Mouse (Mus musculus) cortical plate, adult 2 months (tissue): Measurements from ENCODE around the gene Jade1. TPM values are rescaled to one million over a fixed set of nuclear protein-coding genes. Genes with fewer than 3 reads are reported as not detected.

Experiments
- H3K27ac ChIP-seq: fragments of 200-500 bp; 2 replicates; pipeline ENCODE4 v1.5.1; 2012; ENCODE audit warnings: low read length, control low read depth, inconsistent platforms; ENCODE audit not compliant: insufficient read depth
- H3K4me1 ChIP-seq: fragments of 200-500 bp; 2 replicates; pipeline ENCODE4 v1.6.1; 2011; ENCODE audit warnings: low read length; ENCODE audit not compliant: control insufficient read depth, insufficient read depth
- H3K4me3 ChIP-seq: fragments of 200-500 bp; 2 replicates; pipeline ENCODE4 v1.5.1; 2011; ENCODE audit warnings: mild to moderate bottlenecking, low read length, control low read depth; ENCODE audit not compliant: insufficient read depth
- CTCF ChIP-seq: fragments of 200-500 bp; IDR thresholded peaks from 2 replicates; pipeline ENCODE4 v1.5.1; 2011; ENCODE audit warnings: mild to moderate bottlenecking, control low read depth, low read length; ENCODE audit not compliant: insufficient read depth; ENCODE audit errors: extremely low read depth
- POLR2A ChIP-seq: fragments of 200-500 bp; IDR thresholded peaks from 2 replicates; pipeline ENCODE4 v1.6.1; 2011; ENCODE audit warnings: mild to moderate bottlenecking, low read length, control low read depth; ENCODE audit not compliant: insufficient read depth; ENCODE audit errors: extremely low read depth
- polyA plus RNA-seq: library from polyadenylated mRNA; depleted of rRNA; stranded (reverse); fragments of >200 nt; gene quantifications from 2 replicates; pipeline ENCODE4 v1.2.3, GENCODE M21; 2012

Jade1 gene
- polyA plus RNA-seq, 1 experiment, result 30.9 TPM

GRCm38 (mm10) chr3:41522226-41523005, 33.1 kb upstream of the Jade1 start:
- no peak overlapping the region for H3K4me3 ChIP-seq
- H3K27ac ChIP-seq, result no peak overlapping the region
- peaks cover under 1% of the 10 kb centered on the region; the same call in 1 of the 2 replicates for H3K4me1 ChIP-seq
- TF ChIP-seq POLR2A (no peak), CTCF (no peak)

GRCm38 (mm10) chr3:41523006-41523375, 32.5 kb upstream of the Jade1 start:
- Histone ChIP-seq H3K4me1 (no peaks in the 10 kb centered on the region), H3K27ac (no peak overlapping the region), H3K4me3 (no peak overlapping the region)
- no peak for TF ChIP-seq CTCF
- TF ChIP-seq POLR2A, result no peak

- Histone ChIP-seq H3K4me3 (no peak overlapping the region), H3K27ac (no peak overlapping the region), H3K4me1 (no peaks in the 10 kb centered on the region)
- TF ChIP-seq POLR2A, result no peak
- no peak for TF ChIP-seq CTCF
Measured at GRCm38 (mm10) chr3:41523460-41523859, 32.1 kb upstream of the Jade1 start.

- no peak for TF ChIP-seq CTCF
- TF ChIP-seq POLR2A, result no peak
- no peaks in the 10 kb centered on the region for H3K4me1 ChIP-seq
- H3K27ac ChIP-seq, result no peak overlapping the region
- no peak overlapping the region for H3K4me3 ChIP-seq
Measured at GRCm38 (mm10) chr3:41528291-41528969, 27.1 kb upstream of the Jade1 start.

GRCm38 (mm10) chr3:41530156-41530555, 25.4 kb upstream of the Jade1 start:
- no peak for TF ChIP-seq CTCF
- no peak for TF ChIP-seq POLR2A
- 0 out of 2 replicates have a peak overlapping the region, but pooled peaks have one; percentile 45 for H3K27ac ChIP-seq
- H3K4me3 ChIP-seq, result no peak overlapping the region
- no peaks in the 10 kb centered on the region for H3K4me1 ChIP-seq

GRCm38 (mm10) chr3:41531541-41531940, 24.0 kb upstream of the Jade1 start:
- H3K4me1 ChIP-seq, result no peaks in the 10 kb centered on the region
- TF ChIP-seq POLR2A (no peak), CTCF (no peak)

GRCm38 (mm10) chr3:41532109-41532508, 23.4 kb upstream of the Jade1 start:
- Histone ChIP-seq H3K4me1 (no peaks in the 10 kb centered on the region), H3K4me3 (no peak overlapping the region), H3K27ac (no peak overlapping the region)
- TF ChIP-seq CTCF, result no peak
- TF ChIP-seq POLR2A, result no peak

More at GRCm38 (mm10) chr3:41531541-41531940, 24.0 kb upstream of the Jade1 start:
- no peak overlapping the region for H3K27ac ChIP-seq
- no peak overlapping the region for H3K4me3 ChIP-seq

- no peak overlapping the region for H3K4me3 ChIP-seq
- TF ChIP-seq POLR2A (no peak), CTCF (no peak)
- H3K27ac ChIP-seq, result no peak overlapping the region
- H3K4me1 ChIP-seq, result no peaks in the 10 kb centered on the region
Measured at GRCm38 (mm10) chr3:41533660-41534059, 21.9 kb upstream of the Jade1 start.

- Histone ChIP-seq H3K4me1 (no peaks in the 10 kb centered on the region), H3K27ac (no peak overlapping the region), H3K4me3 (no peak overlapping the region)
- TF ChIP-seq CTCF (no peak), POLR2A (no peak)
Measured at GRCm38 (mm10) chr3:41537957-41538356, 17.6 kb upstream of the Jade1 start.

GRCm38 (mm10) chr3:41541313-41541712, 14.2 kb upstream of the Jade1 start:
- Histone ChIP-seq H3K27ac (no peak overlapping the region), H3K4me3 (no peak overlapping the region), H3K4me1 (no peaks in the 10 kb centered on the region)
- TF ChIP-seq POLR2A (no peak), CTCF (0 out of 2 replicates have a peak, but pooled peaks have one; percentile 14)

- H3K4me3 ChIP-seq, result no peak overlapping the region
- no peaks in the 10 kb centered on the region for H3K4me1 ChIP-seq
- no peak for TF ChIP-seq CTCF
- no peak for TF ChIP-seq POLR2A
- H3K27ac ChIP-seq, result no peak overlapping the region
Measured at GRCm38 (mm10) chr3:41544451-41544850, 11.1 kb upstream of the Jade1 start.
